Comparison of ENCODE assay signal across 7 mouse cellular contexts in the genomic region with DNA sequence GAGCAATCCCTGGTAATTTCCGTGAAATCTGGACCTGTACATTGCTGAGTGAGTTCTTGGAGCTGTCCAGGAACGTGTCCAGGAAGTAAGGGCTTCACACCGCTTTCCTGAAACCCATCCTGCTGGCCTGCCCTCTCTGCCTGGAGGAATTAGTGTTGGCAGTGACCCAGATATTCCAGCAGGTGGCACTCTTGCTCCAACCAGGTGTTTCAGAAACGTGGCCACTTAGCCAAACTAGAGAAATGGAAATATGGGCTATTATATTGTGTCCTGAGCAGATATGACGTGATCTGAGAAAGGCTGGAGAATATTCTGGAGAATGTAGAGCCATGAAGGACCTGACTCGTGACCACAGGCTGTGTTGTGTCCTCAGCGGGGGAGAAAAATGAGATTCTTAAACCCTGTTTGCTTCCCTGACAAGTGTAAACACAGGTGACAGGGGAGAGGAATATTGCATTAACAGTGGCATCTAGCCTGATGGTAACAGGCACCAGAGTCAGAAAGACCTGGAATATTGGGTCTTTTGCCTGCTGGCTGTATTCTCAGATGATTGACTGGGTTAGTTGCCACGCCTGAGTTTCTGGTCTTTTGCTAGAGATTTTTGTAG.
DNase-seq lines count a peak whose midpoint lies in the region; ATAC-seq lines count a peak whose summit lies in the region.

No protein-coding gene starts in this region.

- peaks cover 31% of the 10 kb centered on the region for H3K4me1 ChIP-seq in intestine, embryonic 16.5 days (ENCODE audit: control insufficient read depth, insufficient read depth, low read length)
- peaks cover 64% of the 10 kb centered on the region for H3K4me1 ChIP-seq in limb, embryonic 10.5 days
- H3K4me1 ChIP-seq in midbrain, embryonic 11.5 days (ENCODE audit: control insufficient read depth, insufficient read depth, low read length): 0 out of 2 replicates have a peak, but pooled peaks cover 11% of the 10 kb centered on the region

- WGBS in intestine, embryonic 16.5 days: 11% methylated on average over 8 of the region's 8 CpGs
- 21% methylated on average over 8 of the region's 8 CpGs for WGBS in limb, embryonic 10.5 days
- WGBS in midbrain, embryonic 11.5 days: 15% methylated on average over 8 of the region's 8 CpGs

- intact Hi-C loops in gastrocnemius, postnatal 36 days (cut with DNase I): loop anchor here (1.0 to 10.0 kb wide), 4 partner anchors 125 to 484 kb away; no protein-coding TSS in a partner anchor

- ATAC-seq in intestine, embryonic 16.5 days: peak; percentile 79
- peak; percentile 75 for ATAC-seq in midbrain, embryonic 11.5 days (ENCODE audit: low FRiP score)

- no peak overlapping the region for H3K9ac ChIP-seq in intestine, embryonic 16.5 days (ENCODE audit: low read depth, low read length)
- H3K9ac ChIP-seq in midbrain, embryonic 11.5 days (ENCODE audit: low read length): no peak overlapping the region

- no peaks in the 10 kb centered on the region for H3K9me3 ChIP-seq in intestine, embryonic 16.5 days (ENCODE audit: control insufficient read depth, low read length)
- no peaks in the 10 kb centered on the region for H3K9me3 ChIP-seq in limb, embryonic 10.5 days (replicated peaks)
- H3K9me3 ChIP-seq in midbrain, embryonic 11.5 days (ENCODE audit: control insufficient read depth, low read length): no peaks in the 10 kb centered on the region

- no peak overlapping the region for H3K4me2 ChIP-seq in intestine, embryonic 16.5 days (ENCODE audit: low read depth, low read length)
- no peak overlapping the region for H3K4me2 ChIP-seq in midbrain, embryonic 11.5 days

- peak; percentile 72 for DNase-seq in adrenal gland, adult 8-10 months
- DNase-seq in embryo, embryonic 10.5 days (ENCODE audit: low spot score): peak; percentile 91
- peak; percentile 68 to 73 for DNase-seq in gastrocnemius, postnatal 36 days
- DNase-seq in limb, embryonic 10.5 days (ENCODE audit: low spot score): peak; percentile 88
- peak; percentile 97 for DNase-seq in midbrain, embryonic 11.5 days (ENCODE audit: low spot score, missing footprints)
- DNase-seq in skeletal muscle tissue, adult 2 months (ENCODE audit: low read depth, low spot score): peak; percentile 78

- H3K4me3 ChIP-seq in intestine, embryonic 16.5 days (ENCODE audit: low read length): no peak overlapping the region
- no peak overlapping the region for H3K4me3 ChIP-seq in limb, embryonic 10.5 days
- no peak overlapping the region for H3K4me3 ChIP-seq in midbrain, embryonic 11.5 days (ENCODE audit: low read depth, low read length)

- H3K27me3 ChIP-seq in intestine, embryonic 16.5 days (replicated peaks; ENCODE audit: control insufficient read depth, insufficient read depth, low read length): no peaks in the 10 kb centered on the region
- H3K27me3 ChIP-seq in limb, embryonic 10.5 days (ENCODE audit: low read depth, poor library complexity, severe bottlenecking): no peaks in the 10 kb centered on the region
- H3K27me3 ChIP-seq in midbrain, embryonic 11.5 days (ENCODE audit: control insufficient read depth, insufficient read depth, low read length): no peaks in the 10 kb centered on the region

- H3K36me3 ChIP-seq in intestine, embryonic 16.5 days (ENCODE audit: control insufficient read depth, insufficient read depth, low read length): no peaks in the 10 kb centered on the region
- no peaks in the 10 kb centered on the region for H3K36me3 ChIP-seq in limb, embryonic 10.5 days
- H3K36me3 ChIP-seq in midbrain, embryonic 11.5 days (ENCODE audit: control insufficient read depth, insufficient read depth, low read length): no peaks in the 10 kb centered on the region

- H3K27ac ChIP-seq in intestine, embryonic 16.5 days (ENCODE audit: low read length): peak overlapping the region; percentile 23
- H3K27ac ChIP-seq in limb, embryonic 10.5 days: peak overlapping the region; percentile 33; the same call in 1 of the 2 replicates
- no peak overlapping the region for H3K27ac ChIP-seq in midbrain, embryonic 11.5 days (ENCODE audit: low read depth, low read length)
